Mouse (Mus musculus): Measurements from ENCODE around the gene C1d. TPM values are rescaled to one million over a fixed set of nuclear protein-coding genes. Genes with fewer than 3 reads are reported as not detected.

Gene C1d
- polyA plus RNA-seq, 1 experiment from 2014 or later = 140 TPM

GRCm38 (mm10) chr11:17267176-17267575 is 9.8 kb downstream of the C1d start:
- no peak for ATAC-seq (ENCODE audit: low read depth)
- 94% methylated on average over 4 of the region's 4 CpGs for WGBS
- H3K27ac ChIP-seq (replicated peaks) = no peak overlapping the region

GRCm38 (mm10) chr11:17268801-17269200 is 11.4 kb downstream of the C1d start:
- no peak overlapping the region for H3K4me3 ChIP-seq
- H3K27ac ChIP-seq (replicated peaks) = no peak overlapping the region
- ATAC-seq (ENCODE audit: low read depth) = no peak
- peaks cover 22% of the 10 kb centered on the region for H3K36me3 ChIP-seq
- H3K4me2 ChIP-seq = no peak overlapping the region
- no peaks in the 10 kb centered on the region for H3K9me3 ChIP-seq
- 93% methylated on average over 1 of the region's 1 CpGs for WGBS
- H3K27me3 ChIP-seq = no peaks in the 10 kb centered on the region
- H3K9ac ChIP-seq = no peak overlapping the region
- no peaks in the 10 kb centered on the region for H3K4me1 ChIP-seq (replicated peaks)

More at GRCm38 (mm10) chr11:17267176-17267575, 9.8 kb downstream of the C1d start:
- no peaks in the 10 kb centered on the region for H3K27me3 ChIP-seq
- H3K4me2 ChIP-seq = no peak overlapping the region
- H3K36me3 ChIP-seq = peaks cover 22% of the 10 kb centered on the region
- H3K9ac ChIP-seq = no peak overlapping the region
- no peaks in the 10 kb centered on the region for H3K4me1 ChIP-seq (replicated peaks)
- H3K9me3 ChIP-seq = no peaks in the 10 kb centered on the region
- H3K4me3 ChIP-seq = no peak overlapping the region

- Histone ChIP-seq H3K36me3 (no peaks in the 10 kb centered on the region), H3K4me2 (no peak overlapping the region), H3K27me3 (no peaks in the 10 kb centered on the region), H3K9me3 (no peaks in the 10 kb centered on the region), H3K4me3 (no peak overlapping the region), H3K4me1 (replicated peaks) (no peaks in the 10 kb centered on the region), H3K27ac (replicated peaks) (no peak overlapping the region), H3K9ac (no peak overlapping the region)
- peak; percentile 69 for ATAC-seq (ENCODE audit: low read depth)
- WGBS = 16% methylated on average over 9 of the region's 9 CpGs
Measured at GRCm38 (mm10) chr11:17279959-17280358, 22.6 kb downstream of the C1d start.

DNA sequence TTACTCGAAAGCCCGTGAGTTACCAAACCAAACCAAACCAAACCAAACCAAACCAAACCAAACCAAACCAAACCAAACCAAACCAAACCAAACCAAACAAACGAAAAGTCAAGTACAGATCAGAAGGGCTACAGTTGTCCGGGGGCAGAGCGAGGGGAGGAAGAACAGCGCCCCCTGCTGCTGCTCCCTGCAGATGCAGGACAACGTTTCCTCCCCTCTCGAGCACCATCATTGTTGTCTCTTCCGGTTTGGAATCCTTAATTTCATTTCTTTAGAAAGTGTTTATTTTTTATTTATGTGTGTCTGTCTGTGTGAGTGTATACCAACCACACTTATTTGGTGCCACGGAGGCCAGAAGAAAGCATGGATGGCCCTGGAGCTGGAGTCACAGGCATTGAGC is 26.7 kb downstream of the C1d start:
- H3K27me3 ChIP-seq = no peaks in the 10 kb centered on the region
- no peak overlapping the region for H3K4me3 ChIP-seq
- ATAC-seq (ENCODE audit: low read depth) = no peak
- no peak overlapping the region for H3K4me2 ChIP-seq
- H3K9me3 ChIP-seq = no peaks in the 10 kb centered on the region
- no peaks in the 10 kb centered on the region for H3K4me1 ChIP-seq (replicated peaks)
- no peak overlapping the region for H3K27ac ChIP-seq (replicated peaks)
- H3K36me3 ChIP-seq = no peaks in the 10 kb centered on the region
- H3K9ac ChIP-seq = no peak overlapping the region
- 71% methylated on average over 10 of the region's 10 CpGs for WGBS

GRCm38 (mm10) chr11:17288884-17289283 is 31.5 kb downstream of the C1d start:
- no peak overlapping the region for H3K4me2 ChIP-seq
- no peaks in the 10 kb centered on the region for H3K4me1 ChIP-seq (replicated peaks)
- no peak overlapping the region for H3K9ac ChIP-seq
- no peak overlapping the region for H3K4me3 ChIP-seq
- H3K9me3 ChIP-seq = no peaks in the 10 kb centered on the region
- no peaks in the 10 kb centered on the region for H3K27me3 ChIP-seq
- H3K36me3 ChIP-seq = no peaks in the 10 kb centered on the region
- no peak overlapping the region for H3K27ac ChIP-seq (replicated peaks)
- no peak for ATAC-seq (ENCODE audit: low read depth)

- H3K4me3 ChIP-seq = no peak overlapping the region
- H3K4me2 ChIP-seq = no peak overlapping the region
- no peaks in the 10 kb centered on the region for H3K27me3 ChIP-seq
- H3K27ac ChIP-seq (replicated peaks) = peak overlapping the region; percentile 42; the same call in 1 of the 2 replicates
- H3K36me3 ChIP-seq = no peaks in the 10 kb centered on the region
- 72% methylated on average over 8 of the region's 8 CpGs for WGBS
- H3K9ac ChIP-seq = no peak overlapping the region
- ATAC-seq (ENCODE audit: low read depth) = peak; percentile 93
- H3K9me3 ChIP-seq = no peaks in the 10 kb centered on the region
- H3K4me1 ChIP-seq (replicated peaks) = no peaks in the 10 kb centered on the region
Measured at GRCm38 (mm10) chr11:17306007-17306891, 48.9 kb downstream of the C1d start.

DNA sequence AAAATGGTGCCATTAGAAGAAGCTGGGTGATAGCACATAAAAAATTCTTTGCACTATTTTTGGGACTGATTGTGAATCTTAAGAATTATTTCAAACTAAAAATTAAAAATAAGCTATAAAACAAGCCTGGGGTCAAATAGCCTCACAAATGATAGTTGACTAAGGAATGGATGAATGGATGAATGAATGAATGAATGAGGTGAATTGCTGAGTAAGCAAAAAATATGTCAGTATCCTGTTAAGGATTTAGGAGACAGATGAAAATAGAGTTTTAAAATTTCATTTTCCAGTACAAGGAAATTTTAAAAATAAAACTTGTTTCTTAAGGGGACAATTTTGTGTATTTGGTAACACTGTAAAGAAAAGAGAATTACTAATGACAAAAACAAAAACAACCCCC is 50.1 kb downstream of the C1d start:
- no peaks in the 10 kb centered on the region for H3K9me3 ChIP-seq
- H3K27ac ChIP-seq (replicated peaks) = no peak overlapping the region
- no peaks in the 10 kb centered on the region for H3K27me3 ChIP-seq
- no peak overlapping the region for H3K9ac ChIP-seq
- H3K4me2 ChIP-seq = no peak overlapping the region
- no peaks in the 10 kb centered on the region for H3K4me1 ChIP-seq (replicated peaks)
- no peaks in the 10 kb centered on the region for H3K36me3 ChIP-seq
- H3K4me3 ChIP-seq = no peak overlapping the region
- no peak for ATAC-seq (ENCODE audit: low read depth)

Other genes with a start within 250 kb of the C1d start
- 92.2 and 101 TPM in 2 replicates for gene Cnrip1, start 206.0 kb upstream of the C1d start, polyA plus RNA-seq (2015; fragmentation: Nextera tagmentation; extraction: Ambion mirVana)
- gene Plek, start 205.2 kb upstream of the C1d start, polyA plus RNA-seq (2015; fragmentation: Nextera tagmentation; extraction: Ambion mirVana) = 4.2 and 5.1 TPM in 2 replicates
- gene Ppp3r1, start 98.3 kb upstream of the C1d start, polyA plus RNA-seq (2015; fragmentation: Nextera tagmentation; extraction: Ambion mirVana) = 188 and 202 TPM in 2 replicates
- gene Wdr92, start 75.5 kb upstream of the C1d start, polyA plus RNA-seq (2015; fragmentation: Nextera tagmentation; extraction: Ambion mirVana) = 20.9 and 21.1 TPM in 2 replicates
- gene Pno1, start 46.0 kb upstream of the C1d start, polyA plus RNA-seq (2015; fragmentation: Nextera tagmentation; extraction: Ambion mirVana) = 52.3 and 55.3 TPM in 2 replicates

Measured in neural tube, embryonic 13.5 days (tissue).